Mouse (Mus musculus) midbrain, embryonic 15.5 days (tissue): Measurements from ENCODE around the gene Tmco3. TPM values are rescaled to one million over a fixed set of nuclear protein-coding genes. Genes with fewer than 3 reads are reported as not detected.

Experiments
- ATAC-seq: fragments of 200-750 bp; cut with Nextera tagmentation; replicated peaks from 2 replicates; pipeline ENCODE4 v1.8.0; 2017; ENCODE audit warnings: moderate TSS enrichment
- H3K27ac ChIP-seq: fragments of 300-500 bp; sonication (generic); 2 replicates; pipeline ENCODE4 v1.5.1; 2015; ENCODE audit warnings: mild to moderate bottlenecking, inconsistent platforms
- H3K27me3 ChIP-seq: fragments of 300-500 bp; sonication (generic); replicated peaks from 2 replicates; pipeline ENCODE4 v1.6.1; 2015; ENCODE audit warnings: inconsistent platforms
- H3K36me3 ChIP-seq: fragments of 300-500 bp; sonication (generic); replicated peaks from 2 replicates; pipeline ENCODE4 v1.6.1; 2015; ENCODE audit warnings: inconsistent platforms
- H3K4me1 ChIP-seq: fragments of 300-500 bp; sonication (generic); 2 replicates; pipeline ENCODE4 v1.6.1; 2015; ENCODE audit warnings: inconsistent platforms
- H3K4me2 ChIP-seq: fragments of 300-500 bp; sonication (generic); 2 replicates; pipeline ENCODE4 v1.6.1; 2015; ENCODE audit warnings: inconsistent platforms, mild to moderate bottlenecking, moderate library complexity
- H3K4me3 ChIP-seq: fragments of 300-500 bp; sonication (generic); 2 replicates; pipeline ENCODE4 v1.5.1; 2015; ENCODE audit warnings: mild to moderate bottlenecking, inconsistent platforms
- H3K9ac ChIP-seq: fragments of 300-500 bp; sonication (generic); 2 replicates; pipeline ENCODE4 v1.6.1; 2015; ENCODE audit warnings: mild to moderate bottlenecking, inconsistent platforms
- H3K9me3 ChIP-seq: fragments of 300-500 bp; sonication (generic); 2 replicates; pipeline ENCODE4 v1.6.1; 2016; ENCODE audit warnings: inconsistent platforms
- WGBS: fragments of 180-500 bp; shearing (Covaris S2); methylation state at CpG from one replicate; pipeline ENCODE4 v1.1.7; 2015; ENCODE audit warnings: mixed read lengths; 5-methylcytosine and 5-hydroxymethylcytosine counted together
- polyA plus RNA-seq: library from polyadenylated mRNA; unstranded; fragments of >200 nt; fragmentation: Nextera tagmentation; extraction: Ambion mirVana; gene quantifications from 2 replicates; pipeline ENCODE4 v1.2.1, GENCODE M21; 2015

The Tmco3 gene
- polyA plus RNA-seq, 1 experiment from 2014 or later: 47.6 TPM

DNA sequence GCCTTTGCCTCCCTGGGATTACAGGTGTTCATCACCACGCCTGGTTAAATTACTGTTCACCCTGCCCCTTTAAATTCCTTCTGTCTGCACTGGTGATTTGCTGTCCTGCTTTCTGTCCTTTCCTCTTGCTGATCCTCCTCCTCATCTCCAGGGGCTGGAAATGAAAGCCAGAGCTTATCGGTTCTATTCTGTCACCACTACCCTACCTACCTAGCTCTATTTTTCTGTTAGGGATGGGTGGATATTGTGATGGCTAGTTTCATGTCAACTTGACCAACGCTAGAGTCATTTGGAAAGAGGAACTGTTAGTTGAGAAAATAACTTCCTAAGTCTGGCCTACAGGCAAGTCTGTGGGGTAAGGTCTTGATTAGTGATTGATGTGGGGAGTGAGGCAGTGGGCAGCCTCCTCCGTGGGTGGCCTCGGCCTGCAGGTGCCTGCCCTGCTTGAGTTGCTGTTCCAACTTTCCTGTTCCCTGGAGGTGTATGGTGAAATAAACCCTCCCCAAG is 11.0 kb upstream of the Tmco3 start:
- Histone ChIP-seq H3K9ac (no peak overlapping the region), H3K4me3 (no peak overlapping the region), H3K4me1 (no peaks in the 10 kb centered on the region), H3K27me3 (no peaks in the 10 kb centered on the region), H3K9me3 (no peaks in the 10 kb centered on the region), H3K36me3 (no peaks in the 10 kb centered on the region; the same call in 1 of the 2 replicates), H3K27ac (no peak overlapping the region), H3K4me2 (no peak overlapping the region)
- ATAC-seq: no peak
- 86% methylated on average over 5 of the region's 5 CpGs for WGBS

- Histone ChIP-seq H3K27me3 (no peaks in the 10 kb centered on the region), H3K4me2 (no peak overlapping the region), H3K36me3 (no peaks in the 10 kb centered on the region), H3K9ac (no peak overlapping the region), H3K9me3 (no peaks in the 10 kb centered on the region), H3K27ac (no peak overlapping the region), H3K4me3 (no peak overlapping the region), H3K4me1 (peaks cover 10% of the 10 kb centered on the region)
- no peak for ATAC-seq
- WGBS: 78% methylated on average over 1 of the region's 1 CpGs
Measured at GRCm38 (mm10) chr8:13283200-13283599, 4.8 kb upstream of the Tmco3 start.

DNA sequence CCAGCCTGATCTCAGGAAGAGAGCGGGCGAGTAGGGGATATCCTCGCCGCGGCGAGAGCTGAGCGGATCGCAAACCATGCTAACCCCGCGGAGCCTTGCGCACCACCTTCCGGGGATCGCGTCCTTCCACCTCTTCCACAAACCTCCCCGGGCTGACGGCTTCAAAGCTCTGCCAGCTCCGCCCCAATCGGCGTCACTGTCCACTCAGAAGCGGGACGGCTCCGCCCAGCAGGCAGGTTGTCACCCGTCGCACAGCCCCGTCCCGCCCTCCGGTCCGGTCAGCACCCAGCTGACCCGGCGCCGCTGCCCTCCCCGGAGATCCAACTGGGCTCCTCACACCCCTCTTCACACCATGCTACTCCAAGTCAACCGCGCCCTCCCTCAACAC is 692 bp upstream of the Tmco3 start:
- H3K9me3 ChIP-seq: no peaks in the 10 kb centered on the region
- peak overlapping the region; percentile 87 for H3K9ac ChIP-seq
- peak; percentile 77 for ATAC-seq
- H3K4me1 ChIP-seq: peaks cover 22% of the 10 kb centered on the region
- H3K4me3 ChIP-seq: peak overlapping the region; percentile 81
- under 1% methylated on average over 34 of the region's 34 CpGs for WGBS
- peak overlapping the region; percentile 93 for H3K27ac ChIP-seq
- H3K36me3 ChIP-seq: no peaks in the 10 kb centered on the region
- peak overlapping the region; percentile 98 for H3K4me2 ChIP-seq
- H3K27me3 ChIP-seq: no peaks in the 10 kb centered on the region

DNA sequence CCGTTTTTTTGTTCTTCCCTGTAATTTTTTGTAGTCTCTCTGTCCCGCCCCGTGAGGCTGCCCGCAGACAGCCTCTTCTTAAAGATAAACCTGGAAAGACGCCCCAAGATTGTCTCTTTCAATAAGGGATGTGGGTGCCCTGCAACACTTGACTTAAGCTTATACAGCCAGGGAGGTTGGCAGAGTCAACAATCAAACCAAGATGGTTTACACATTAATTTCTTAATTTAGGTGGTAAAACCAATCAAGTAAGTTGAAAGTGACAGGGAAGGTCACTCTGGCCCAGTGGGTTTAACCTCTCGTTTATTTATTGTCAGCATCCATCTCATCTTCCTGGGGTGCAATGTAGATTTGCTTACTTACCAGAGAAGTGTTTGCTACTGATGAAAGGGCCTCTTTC is 656 bp downstream of the Tmco3 start:
- no peak overlapping the region for H3K27ac ChIP-seq
- WGBS: 3% methylated on average over 6 of the region's 6 CpGs

DNA sequence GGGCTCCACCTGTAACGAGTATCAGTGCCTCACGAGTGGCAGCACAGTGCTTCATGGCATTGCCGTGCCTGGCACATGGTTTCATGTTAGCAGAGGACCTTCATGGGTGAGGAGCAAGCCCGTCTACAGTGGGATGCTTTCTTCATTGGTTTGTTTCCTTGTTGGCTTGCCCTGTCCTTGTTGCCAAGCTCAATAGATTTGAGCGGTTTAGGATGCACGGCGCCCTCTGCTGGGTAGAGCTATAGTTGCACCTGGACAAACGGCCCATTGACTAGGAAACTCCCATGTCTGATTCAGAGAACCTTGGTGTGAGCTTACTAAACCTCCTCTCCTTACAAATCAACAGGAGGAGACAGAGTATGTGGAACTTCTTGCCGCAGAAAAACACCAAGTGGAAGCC is 4.4 kb downstream of the Tmco3 start:
- Histone ChIP-seq H3K27me3 (no peaks in the 10 kb centered on the region), H3K9me3 (no peaks in the 10 kb centered on the region), H3K36me3 (peaks cover 37% of the 10 kb centered on the region), H3K4me3 (no peak overlapping the region), H3K4me1 (peaks cover 12% of the 10 kb centered on the region), H3K4me2 (no peak overlapping the region), H3K27ac (no peak overlapping the region), H3K9ac (no peak overlapping the region)
- WGBS: 30% methylated on average over 9 of the region's 9 CpGs
- no peak for ATAC-seq

More for the DNA sequence above, 656 bp downstream of the Tmco3 start:
- no peak for ATAC-seq
- Histone ChIP-seq H3K4me1 (peaks cover 22% of the 10 kb centered on the region), H3K27me3 (no peaks in the 10 kb centered on the region), H3K9me3 (no peaks in the 10 kb centered on the region), H3K4me3 (peak overlapping the region; percentile 81), H3K9ac (peak overlapping the region; percentile 87), H3K4me2 (peak overlapping the region; percentile 98), H3K36me3 (peaks cover 5% of the 10 kb centered on the region; the same call in 1 of the 2 replicates)

- no peak for ATAC-seq
- peaks cover 8% of the 10 kb centered on the region for H3K4me1 ChIP-seq
- no peak overlapping the region for H3K4me2 ChIP-seq
- H3K27me3 ChIP-seq: no peaks in the 10 kb centered on the region
- H3K4me3 ChIP-seq: no peak overlapping the region
- H3K9ac ChIP-seq: no peak overlapping the region
- no peak overlapping the region for H3K27ac ChIP-seq
- H3K9me3 ChIP-seq: no peaks in the 10 kb centered on the region
- H3K36me3 ChIP-seq: peaks cover 37% of the 10 kb centered on the region
- WGBS: 94% methylated on average over 9 of the region's 9 CpGs
Measured at GRCm38 (mm10) chr8:13293677-13294470, 5.9 kb downstream of the Tmco3 start.

GRCm38 (mm10) chr8:13299571-13299970 is 11.6 kb downstream of the Tmco3 start:
- Histone ChIP-seq H3K27me3 (no peaks in the 10 kb centered on the region), H3K4me1 (no peaks in the 10 kb centered on the region), H3K9me3 (no peaks in the 10 kb centered on the region), H3K4me3 (no peak overlapping the region), H3K27ac (no peak overlapping the region), H3K4me2 (no peak overlapping the region), H3K36me3 (peaks cover 73% of the 10 kb centered on the region), H3K9ac (no peak overlapping the region)
- 97% methylated on average over 8 of the region's 8 CpGs for WGBS
- no peak for ATAC-seq

GRCm38 (mm10) chr8:13301036-13301435 is 13.0 kb downstream of the Tmco3 start:
- Histone ChIP-seq H3K27me3 (no peaks in the 10 kb centered on the region), H3K9me3 (no peaks in the 10 kb centered on the region), H3K4me1 (no peaks in the 10 kb centered on the region), H3K9ac (no peak overlapping the region), H3K4me2 (no peak overlapping the region), H3K4me3 (no peak overlapping the region), H3K27ac (no peak overlapping the region), H3K36me3 (peaks cover 73% of the 10 kb centered on the region)
- ATAC-seq: no peak
- 98% methylated on average over 7 of the region's 7 CpGs for WGBS

DNA sequence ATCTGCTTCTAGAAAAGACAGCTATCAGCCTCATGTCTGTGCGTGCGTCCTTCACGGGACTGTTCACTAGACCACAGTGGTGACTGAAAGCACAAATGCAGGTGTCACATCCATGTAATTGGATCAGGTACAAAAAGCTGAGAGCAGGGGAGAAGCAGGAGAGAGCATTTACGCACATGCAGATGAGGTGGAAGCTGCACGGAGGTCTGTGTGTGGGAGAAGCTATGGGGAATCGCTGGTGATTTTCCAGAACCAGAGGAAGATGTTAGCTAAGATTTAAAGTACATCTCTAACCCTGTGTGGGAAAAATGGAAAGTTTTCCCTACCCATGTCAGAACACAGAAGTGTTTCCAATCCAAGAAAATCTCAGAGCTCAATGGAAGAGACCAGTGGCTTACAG is 17.5 kb downstream of the Tmco3 start:
- WGBS: 91% methylated on average over 6 of the region's 6 CpGs
- Histone ChIP-seq H3K4me1 (no peaks in the 10 kb centered on the region), H3K36me3 (peaks cover 57% of the 10 kb centered on the region), H3K9ac (no peak overlapping the region), H3K27ac (no peak overlapping the region), H3K9me3 (no peaks in the 10 kb centered on the region), H3K4me2 (no peak overlapping the region), H3K27me3 (no peaks in the 10 kb centered on the region), H3K4me3 (no peak overlapping the region)
- ATAC-seq: no peak

DNA sequence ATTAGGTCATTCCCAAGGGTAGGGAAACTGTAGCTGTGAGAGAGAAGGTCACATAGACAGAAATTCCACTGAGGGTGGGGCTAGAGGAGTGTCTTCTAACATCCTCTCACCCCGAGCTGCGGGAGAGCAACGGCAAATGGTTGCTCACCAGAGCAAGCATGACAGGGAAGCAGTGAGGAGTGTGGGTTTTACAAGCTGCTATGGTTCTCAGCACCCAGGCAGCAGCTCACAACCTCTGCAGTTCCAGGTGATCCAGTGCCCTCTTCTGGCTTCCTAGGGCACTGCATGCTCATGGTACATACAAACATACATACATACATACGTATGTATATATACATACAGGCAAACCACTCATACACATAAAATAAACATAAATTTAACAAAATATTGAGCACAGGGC is 17.9 kb downstream of the Tmco3 start:
- peaks cover 57% of the 10 kb centered on the region for H3K36me3 ChIP-seq
- 99% methylated on average over 4 of the region's 4 CpGs for WGBS
- H3K9me3 ChIP-seq: no peaks in the 10 kb centered on the region

GRCm38 (mm10) chr8:13306309-13306909 is 18.4 kb downstream of the Tmco3 start:
- H3K27ac ChIP-seq: no peak overlapping the region
- no peak overlapping the region for H3K4me3 ChIP-seq
- H3K9ac ChIP-seq: no peak overlapping the region
- H3K36me3 ChIP-seq: peaks cover 53% of the 10 kb centered on the region
- H3K4me2 ChIP-seq: no peak overlapping the region
- H3K27me3 ChIP-seq: no peaks in the 10 kb centered on the region
- no peaks in the 10 kb centered on the region for H3K4me1 ChIP-seq
- 84% methylated on average over 7 of the region's 7 CpGs for WGBS
- H3K9me3 ChIP-seq: no peaks in the 10 kb centered on the region
- ATAC-seq: no peak

More for the DNA sequence above, 17.9 kb downstream of the Tmco3 start:
- Histone ChIP-seq H3K4me3 (no peak overlapping the region), H3K9ac (no peak overlapping the region), H3K27me3 (no peaks in the 10 kb centered on the region), H3K4me1 (no peaks in the 10 kb centered on the region), H3K4me2 (no peak overlapping the region), H3K27ac (no peak overlapping the region)
- ATAC-seq: no peak

- WGBS: 82% methylated on average over 9 of the region's 9 CpGs
- no peaks in the 10 kb centered on the region for H3K27me3 ChIP-seq
- no peak for ATAC-seq
- no peak overlapping the region for H3K4me2 ChIP-seq
- no peak overlapping the region for H3K4me3 ChIP-seq
- no peak overlapping the region for H3K27ac ChIP-seq
- H3K9me3 ChIP-seq: no peaks in the 10 kb centered on the region
- H3K9ac ChIP-seq: no peak overlapping the region
- H3K4me1 ChIP-seq: no peaks in the 10 kb centered on the region
- peaks cover 48% of the 10 kb centered on the region for H3K36me3 ChIP-seq
Measured at GRCm38 (mm10) chr8:13306916-13307315, 18.9 kb downstream of the Tmco3 start.
